Mouse (Mus musculus): ENCODE data around the gene Tuba3a.

GRCm38 (mm10) chr6:125286944-125287343 lies 1.1 kb upstream of the Tuba3a start:
- TF ChIP-seq CTCF (IDR thresholded peaks at IDR 0.05; ENCODE audit: low read depth, low read length) (no peak), POLR2A (IDR thresholded peaks at IDR 0.05; ENCODE audit: extremely low read depth, insufficient read depth, low read length) (no peak)
